Mouse (Mus musculus): Measurements from ENCODE around the gene Iqschfp. TPM values are rescaled to one million over a fixed set of nuclear protein-coding genes. Genes with fewer than 3 reads are reported as not detected.

Iqschfp gene
- polyA plus RNA-seq, 1 experiment from 2014 or later: 0.45 TPM

DNA sequence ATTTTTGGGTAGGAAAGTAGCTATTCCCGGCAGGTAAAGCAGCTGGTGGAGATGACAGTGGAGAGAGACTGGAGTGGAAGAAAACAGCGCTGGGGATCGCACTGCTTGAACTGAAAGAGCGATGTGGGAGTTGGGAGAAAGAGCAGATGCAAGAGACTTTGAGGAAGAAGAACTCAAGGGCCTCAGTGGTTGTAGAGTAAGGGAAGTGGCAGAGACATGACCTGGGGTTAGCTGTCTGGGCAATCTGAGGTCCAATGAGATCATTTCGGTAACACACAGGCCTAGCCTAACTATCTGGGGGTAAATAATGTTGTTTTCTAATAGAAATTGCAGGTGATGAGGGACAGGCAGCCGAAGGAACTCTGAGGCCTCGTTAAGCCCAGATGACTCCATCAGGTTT is 774.3 kb downstream of the Iqschfp start:
- Histone ChIP-seq H3K4me2 (replicated peaks) (no peak overlapping the region), H3K9ac (no peak overlapping the region), H3K27me3 (no peaks in the 10 kb centered on the region), H3K27ac (no peak overlapping the region), H3K4me3 (no peak overlapping the region), H3K4me1 (peaks cover 8% of the 10 kb centered on the region; the same call in 1 of the 2 replicates), H3K36me3 (no peaks in the 10 kb centered on the region), H3K9me3 (replicated peaks) (no peaks in the 10 kb centered on the region)
- 94% methylated on average over 7 of the region's 7 CpGs for WGBS
- ATAC-seq (ENCODE audit: low FRiP score): no peak

DNA sequence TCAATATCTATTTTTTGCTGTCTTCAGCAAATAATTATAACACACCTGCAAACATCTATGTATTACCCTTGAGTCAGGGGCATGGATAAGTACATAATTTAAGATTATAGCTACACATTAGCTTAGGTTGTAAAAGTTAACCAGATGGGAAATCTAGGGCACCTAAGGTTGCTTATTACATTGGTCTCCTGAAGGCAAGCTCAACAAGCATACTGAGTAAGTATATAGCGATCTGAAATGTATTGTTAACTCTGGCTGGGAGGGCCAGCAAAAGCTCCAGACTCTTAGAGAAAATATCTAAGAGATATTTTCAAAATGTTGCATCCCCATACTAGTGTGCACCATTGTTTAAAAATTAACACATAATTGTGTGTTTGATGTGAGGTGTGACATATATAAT is 775.8 kb downstream of the Iqschfp start:
- H3K27me3 ChIP-seq: no peaks in the 10 kb centered on the region
- no peaks in the 10 kb centered on the region for H3K36me3 ChIP-seq
- 92% methylated on average over 1 of the region's 1 CpGs for WGBS
- no peak overlapping the region for H3K9ac ChIP-seq
- H3K9me3 ChIP-seq (replicated peaks): no peaks in the 10 kb centered on the region
- no peak for ATAC-seq (ENCODE audit: low FRiP score)
- no peak overlapping the region for H3K4me2 ChIP-seq (replicated peaks)
- H3K27ac ChIP-seq: no peak overlapping the region
- H3K4me1 ChIP-seq: peaks cover 8% of the 10 kb centered on the region; the same call in 1 of the 2 replicates
- H3K4me3 ChIP-seq: no peak overlapping the region

DNA sequence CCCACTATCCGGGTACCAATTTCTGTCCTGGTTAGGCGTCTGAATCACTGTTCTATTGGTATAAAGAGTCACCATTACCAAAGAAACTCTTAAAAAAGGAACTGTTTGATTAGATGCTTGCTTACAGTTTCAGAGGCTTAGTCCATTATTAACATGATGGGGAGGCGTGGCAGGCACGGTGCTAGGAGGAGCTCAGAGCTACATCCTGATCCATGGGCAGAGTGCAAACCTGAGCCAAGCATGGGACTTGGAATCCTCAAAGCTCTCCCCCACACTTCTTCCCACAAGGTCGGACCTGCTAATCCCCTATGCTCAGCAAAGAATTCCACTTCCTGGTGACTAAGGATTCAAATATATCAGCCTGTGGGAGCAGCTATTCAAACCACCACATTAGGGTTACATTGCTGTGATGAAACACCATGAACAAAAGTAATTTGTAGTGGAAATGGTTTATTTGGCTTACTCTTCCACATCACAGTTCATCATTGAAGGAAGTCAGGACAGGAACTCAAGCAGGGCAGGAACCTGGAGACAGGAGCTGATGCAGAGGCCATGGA is 777.5 kb downstream of the Iqschfp start:
- no peaks in the 10 kb centered on the region for H3K27me3 ChIP-seq
- H3K4me2 ChIP-seq (replicated peaks): no peak overlapping the region
- H3K36me3 ChIP-seq: no peaks in the 10 kb centered on the region
- no peak overlapping the region for H3K4me3 ChIP-seq
- H3K27ac ChIP-seq: no peak overlapping the region
- H3K4me1 ChIP-seq: 0 out of 2 replicates have a peak, but pooled peaks cover 2% of the 10 kb centered on the region
- ATAC-seq (ENCODE audit: low FRiP score): no peak
- no peaks in the 10 kb centered on the region for H3K9me3 ChIP-seq (replicated peaks)
- WGBS: 83% methylated on average over 5 of the region's 5 CpGs
- H3K9ac ChIP-seq: no peak overlapping the region

DNA sequence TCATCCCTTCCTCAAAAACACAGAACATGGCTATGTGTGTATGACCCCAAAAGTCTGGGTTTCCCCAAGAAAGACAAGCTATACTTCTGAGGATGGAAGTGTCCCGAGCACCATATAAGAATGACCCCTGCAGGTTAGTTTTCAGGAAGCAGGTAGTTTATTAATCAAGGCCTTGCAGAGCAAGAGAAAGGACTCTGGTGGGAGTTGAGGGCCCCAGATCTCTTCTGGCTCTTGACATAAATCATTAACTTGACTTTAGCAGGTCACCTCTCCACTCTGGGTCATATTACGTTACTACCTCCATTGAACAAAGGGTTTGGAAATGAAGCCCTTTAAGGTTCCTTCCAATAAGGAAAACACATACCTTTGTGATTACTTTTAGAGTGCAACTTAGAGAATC is 782.7 kb downstream of the Iqschfp start:
- Histone ChIP-seq H3K36me3 (no peaks in the 10 kb centered on the region), H3K9ac (no peak overlapping the region), H3K4me3 (no peak overlapping the region), H3K4me1 (no peaks in the 10 kb centered on the region), H3K9me3 (replicated peaks) (no peaks in the 10 kb centered on the region), H3K4me2 (replicated peaks) (no peak overlapping the region), H3K27me3 (no peaks in the 10 kb centered on the region), H3K27ac (no peak overlapping the region)
- ATAC-seq (ENCODE audit: low FRiP score): no peak
- WGBS: 77% methylated on average over 2 of the region's 2 CpGs

DNA sequence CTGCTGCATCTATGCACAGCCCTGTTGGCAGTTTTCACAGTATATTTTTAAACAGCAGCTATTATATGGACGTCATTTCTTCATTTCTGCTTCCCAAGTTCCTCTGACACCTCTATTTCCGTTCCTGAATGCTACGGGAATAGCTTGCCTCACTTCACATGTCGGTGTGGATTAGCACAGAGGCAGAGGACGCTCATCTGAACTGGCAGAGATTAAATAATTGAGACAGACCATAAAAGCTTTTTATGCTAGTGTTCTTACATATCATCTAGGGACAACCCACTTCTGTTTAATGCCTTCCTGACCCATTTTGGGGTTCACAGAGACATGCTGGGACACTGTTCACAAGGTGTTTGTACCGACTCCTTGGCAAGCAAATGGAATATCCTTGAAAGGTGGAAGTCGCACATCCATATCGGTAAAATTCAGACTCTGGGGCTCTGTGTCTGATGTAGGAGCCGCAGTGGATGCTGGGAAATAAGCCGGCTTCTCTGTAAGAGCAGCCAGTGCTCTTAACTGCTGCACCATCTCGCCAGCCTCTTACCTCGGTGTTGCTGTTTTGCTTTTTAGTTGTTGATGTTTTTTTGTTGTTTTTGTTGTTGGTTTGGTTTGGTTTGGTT is 783.3 kb downstream of the Iqschfp start:
- no peaks in the 10 kb centered on the region for H3K36me3 ChIP-seq
- no peak overlapping the region for H3K27ac ChIP-seq
- no peak overlapping the region for H3K4me3 ChIP-seq
- no peak for ATAC-seq (ENCODE audit: low FRiP score)
- WGBS: 90% methylated on average over 12 of the region's 12 CpGs
- H3K27me3 ChIP-seq: no peaks in the 10 kb centered on the region
- H3K9me3 ChIP-seq (replicated peaks): no peaks in the 10 kb centered on the region
- no peak overlapping the region for H3K9ac ChIP-seq
- no peaks in the 10 kb centered on the region for H3K4me1 ChIP-seq
- no peak overlapping the region for H3K4me2 ChIP-seq (replicated peaks)

Other genes starting within 250 kb of the Iqschfp start
- gene Iqcj, start within 50 bp of the Iqschfp start, polyA plus RNA-seq (2016; fragmentation: Nextera tagmentation; extraction: Ambion mirVana): 0.22 and 0.63 TPM in 2 replicates
- gene Schip1, start 172.6 kb downstream of the Iqschfp start, polyA plus RNA-seq (2016; fragmentation: Nextera tagmentation; extraction: Ambion mirVana): 114 and 127 TPM in 2 replicates

Data from hindbrain, embryonic 12.5 days (tissue).